Mouse (Mus musculus): Measurements from ENCODE around the gene Zfp455.
"Not testable (repeated sequence)": the region's sequence is repeated elsewhere in the genome, so short reads cannot be mapped to it uniquely, and the experiment has no call there.

Zfp455 gene

DNA sequence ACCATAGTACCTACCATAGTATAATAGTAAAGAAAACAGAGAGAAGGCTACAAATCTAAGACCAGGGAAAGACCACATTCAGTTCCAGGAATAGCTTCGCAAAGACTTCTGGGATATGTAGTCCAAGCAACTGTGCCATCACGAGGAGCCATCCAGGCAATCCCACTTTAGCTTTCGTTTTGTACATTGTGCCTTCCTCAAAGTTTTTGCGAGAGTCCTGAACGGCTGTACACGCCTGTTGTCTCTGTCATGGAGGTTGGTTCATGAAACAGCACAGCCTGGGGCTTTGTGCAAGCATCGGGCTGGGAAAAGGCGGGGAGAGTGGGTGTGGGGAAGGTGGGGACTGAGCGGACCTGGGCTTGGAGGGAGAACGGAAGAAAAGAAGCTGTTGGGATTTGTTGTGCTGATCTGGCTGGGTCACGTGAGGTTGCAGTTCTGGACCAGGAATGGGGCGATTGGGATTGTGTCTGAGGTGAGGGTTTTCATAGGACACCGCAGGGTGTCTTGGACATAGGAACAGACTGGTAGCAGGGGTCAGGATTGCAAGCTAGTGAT is at the start of gene Zfp455:
TSS of gene Zfp455 (plus strand) at position 167 of the 555 bp plus-strand sequence.
- DNase-seq (ENCODE audit: low read depth, low spot score), result no peak

DNA sequence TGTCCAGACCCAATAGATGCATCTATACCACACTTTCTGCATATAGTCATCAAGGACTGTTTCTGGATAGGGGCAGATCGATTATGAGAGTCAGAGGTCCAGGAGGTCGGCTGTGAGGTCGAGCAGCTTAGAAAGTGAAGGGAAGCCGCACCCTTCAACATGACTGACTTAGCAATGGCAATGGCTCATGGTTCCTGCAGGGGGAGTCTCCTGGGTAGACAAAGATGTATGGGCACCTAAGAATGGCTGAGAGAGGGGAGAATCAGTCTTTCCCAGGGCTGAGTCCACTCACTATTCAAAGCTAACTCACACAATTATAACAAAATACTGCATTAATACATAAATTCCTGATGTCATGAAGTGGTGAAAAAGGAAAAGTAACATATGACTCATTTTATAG is 28.2 kb upstream of the Zfp455 start:
- DNase-seq (ENCODE audit: low read depth, low spot score), result not testable (repeated sequence)

DNA sequence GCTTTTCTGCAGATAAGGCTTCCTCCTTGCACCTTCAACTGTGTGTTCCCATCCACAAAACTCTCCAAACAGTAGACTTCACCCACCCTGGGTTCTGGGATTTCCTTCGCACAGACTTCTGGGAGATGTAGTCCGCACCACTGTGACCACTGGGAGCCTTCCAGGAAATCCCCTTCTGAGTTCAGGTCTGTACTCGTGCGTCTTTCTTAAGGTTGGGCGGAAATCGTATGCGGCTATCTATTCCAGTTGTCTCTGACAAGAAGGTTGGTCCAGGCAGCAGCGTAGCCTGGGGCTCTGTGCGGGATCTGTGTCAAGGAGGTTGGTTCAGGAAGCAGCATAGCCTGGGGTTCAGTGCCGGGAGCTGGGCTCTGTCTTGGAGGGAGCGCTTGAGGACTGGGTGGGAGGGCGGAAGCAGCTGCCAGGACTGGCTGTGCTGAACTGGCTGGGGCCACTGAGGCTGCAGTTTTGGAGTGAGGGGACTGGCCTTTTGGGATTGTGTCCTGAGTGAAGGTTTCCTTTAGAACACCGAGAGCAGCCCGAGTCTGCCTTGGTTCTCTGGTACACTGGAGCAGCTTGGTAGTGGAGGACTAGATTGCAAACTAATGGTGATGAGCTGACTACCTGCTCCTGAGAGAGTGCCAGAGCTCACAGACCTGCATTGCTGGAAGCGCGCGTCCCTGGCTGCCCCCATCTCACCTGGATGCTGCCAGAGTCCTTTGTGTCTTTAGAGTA is 21.1 kb upstream of the Zfp455 start, which contains the start of gene Rsl1:
TSS of gene Rsl1 (plus strand) at position 192 of the 732 bp plus-strand sequence.
- DNase-seq (ENCODE audit: low read depth, low spot score), result peak; percentile 61

DNA sequence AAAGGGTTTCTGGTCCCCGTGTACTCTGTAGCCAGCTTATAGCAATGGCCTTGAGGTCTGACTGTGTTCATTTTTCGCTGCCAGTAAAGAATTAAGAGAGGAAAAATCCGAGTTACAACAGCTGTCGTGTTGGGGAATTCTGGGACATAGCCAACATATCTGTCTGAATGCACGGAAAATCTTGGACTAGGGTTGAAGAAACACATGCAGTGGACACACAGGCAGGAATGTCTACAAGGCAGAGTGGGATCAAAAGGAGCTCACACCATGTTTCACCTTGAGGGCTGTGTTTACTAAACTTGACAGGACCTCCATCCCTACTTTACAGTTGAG is 20.6 kb upstream of the Zfp455 start:
- no peak for DNase-seq (ENCODE audit: low read depth, low spot score)

DNA sequence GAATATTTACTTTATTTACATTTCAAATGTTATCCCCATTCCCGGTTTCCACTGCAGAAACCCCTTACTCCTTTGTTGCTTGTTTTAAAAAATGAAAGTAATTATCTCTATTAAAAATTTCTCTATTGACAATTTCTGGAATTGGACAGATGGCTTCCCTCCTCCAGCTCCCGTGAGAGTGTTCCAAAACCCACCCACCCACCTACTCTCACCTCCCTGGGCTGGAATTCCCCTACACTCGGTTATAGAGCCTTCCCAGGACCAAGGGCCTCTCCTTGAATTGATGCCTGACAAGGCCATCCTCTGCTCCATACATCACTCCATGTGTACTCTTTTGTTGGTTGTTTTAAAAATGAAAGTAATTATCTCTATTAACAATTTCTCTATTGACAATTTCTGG is 7.3 kb downstream of the Zfp455 start:
- DNase-seq (ENCODE audit: low read depth, low spot score), result no peak

DNA sequence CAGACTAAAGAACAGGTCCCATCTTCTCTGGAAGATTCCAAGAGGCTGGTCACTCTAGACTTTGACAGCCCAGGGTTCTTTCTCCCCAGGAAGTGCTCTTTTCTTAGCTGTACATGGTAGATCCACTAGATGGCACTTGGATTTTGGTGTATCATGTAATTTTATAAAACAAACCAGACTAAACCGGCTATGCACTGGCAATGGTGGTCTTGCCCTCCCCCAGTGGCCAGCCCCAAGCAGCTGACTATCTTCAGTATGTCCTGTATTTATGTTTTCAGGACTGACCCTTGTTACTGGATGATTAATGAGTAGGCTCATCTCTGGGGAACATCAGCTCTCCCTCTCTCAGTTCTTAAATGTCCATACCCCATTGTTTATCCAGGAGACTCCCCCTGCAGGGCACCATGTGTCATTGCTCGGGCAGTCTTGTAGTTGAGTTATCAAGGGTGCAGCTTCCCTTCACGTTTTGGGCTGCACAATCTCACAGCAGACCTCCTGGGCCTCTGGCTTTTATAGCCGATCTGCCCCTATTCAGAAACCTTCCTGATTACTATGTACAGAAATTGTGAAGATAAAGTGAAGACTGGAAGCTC is 19.8 kb downstream of the Zfp455 start:
- peak; percentile 36 for DNase-seq (ENCODE audit: low read depth, low spot score)

All from WW6 (cell line).